ENCODE assay signal across 9 mouse cellular contexts in genomic region chr11:5057541-5057855, GRCm38 (mm10). TPM values are rescaled to one million over a fixed set of nuclear protein-coding genes. Genes with fewer than 3 reads are reported as not detected.
DNase-seq lines count a peak whose midpoint lies in the region; ATAC-seq lines count a peak whose summit lies in the region.
"Had no signal": no experiment of that assay in that cellular context is flagged by ENCODE, and none has a peak within 500 bp of the region (broad histone marks: within the 10 kb centered on the region; RNA-seq: fewer than 3 reads in every experiment).

No protein-coding gene starts in this region.

- H3K27me3 ChIP-seq in kidney, embryonic 15.5 days = peaks cover 72% of the 10 kb centered on the region
- H3K27me3 ChIP-seq in embryonic facial prominence, embryonic 12.5 days = peaks cover 74% of the 10 kb centered on the region
- H3K27me3 ChIP-seq in intestine, embryonic 15.5 days (replicated peaks) = peaks cover 65% of the 10 kb centered on the region

- peaks cover 64% of the 10 kb centered on the region for H3K4me1 ChIP-seq in kidney, embryonic 15.5 days
- H3K4me1 ChIP-seq in embryonic facial prominence, embryonic 12.5 days = peaks cover 52% of the 10 kb centered on the region
- H3K4me1 ChIP-seq in intestine, embryonic 15.5 days (replicated peaks) = peaks cover 39% of the 10 kb centered on the region

- H3K36me3 ChIP-seq in kidney, embryonic 15.5 days = 0 out of 2 replicates have a peak, but pooled peaks cover 3% of the 10 kb centered on the region
- no peaks in the 10 kb centered on the region; the same call in 1 of the 2 replicates for H3K36me3 ChIP-seq in embryonic facial prominence, embryonic 12.5 days
- no peaks in the 10 kb centered on the region for H3K36me3 ChIP-seq in intestine, embryonic 15.5 days

- no peak for DNase-seq in kidney, adult 8-10 months
- DNase-seq in neural tube, embryonic 10.5 days (ENCODE audit: extremely low spot score, low spot score) = peak; percentile 33
- DNase-seq in ovary, postnatal 14 days (ENCODE audit: low spot score) = no peak
- no peak for DNase-seq in spleen, adult 12 weeks (ENCODE audit: low spot score)
- DNase-seq in cerebellum, adult 11 months = no peak
- DNase-seq: cerebellum, adult 11-12 months had no signal

- H3K4me3 ChIP-seq in kidney, embryonic 15.5 days (replicated peaks) = peak overlapping the region; percentile 56
- peak overlapping the region; percentile 46 for H3K4me3 ChIP-seq in embryonic facial prominence, embryonic 12.5 days
- H3K4me3 ChIP-seq in intestine, embryonic 15.5 days (replicated peaks) = peak overlapping the region; percentile 50

- peak overlapping the region; percentile 58; the same call in 1 of the 2 replicates for H3K9ac ChIP-seq in kidney, embryonic 15.5 days
- H3K9ac ChIP-seq in embryonic facial prominence, embryonic 12.5 days = peak overlapping the region; percentile 53; the same call in 1 of the 2 replicates
- H3K9ac ChIP-seq in intestine, embryonic 15.5 days = peak overlapping the region; percentile 54; the same call in 1 of the 2 replicates

- H3K27ac ChIP-seq in kidney, embryonic 15.5 days = no peak overlapping the region
- H3K27ac ChIP-seq in embryonic facial prominence, embryonic 12.5 days = no peak overlapping the region
- no peak overlapping the region for H3K27ac ChIP-seq in intestine, embryonic 15.5 days

- no peak for ATAC-seq in kidney, embryonic 15.5 days (replicated peaks; ENCODE audit: low FRiP score)
- no peak for ATAC-seq in embryonic facial prominence, embryonic 12.5 days (ENCODE audit: insufficient number of reproducible peaks, insufficient read depth, low FRiP score, low TSS enrichment)
- ATAC-seq in intestine, embryonic 15.5 days = no peak

- 19% methylated on average over 8 of the region's 8 CpGs for WGBS in kidney, embryonic 15.5 days
- 16% methylated on average over 8 of the region's 8 CpGs for WGBS in embryonic facial prominence, embryonic 12.5 days
- WGBS in intestine, embryonic 15.5 days = 24% methylated on average over 8 of the region's 8 CpGs

- H3K9me3 ChIP-seq in kidney, embryonic 15.5 days (replicated peaks) = no peaks in the 10 kb centered on the region
- H3K9me3 ChIP-seq in embryonic facial prominence, embryonic 12.5 days = no peaks in the 10 kb centered on the region
- no peaks in the 10 kb centered on the region for H3K9me3 ChIP-seq in intestine, embryonic 15.5 days

- peak overlapping the region; percentile 98 for H3K4me2 ChIP-seq in kidney, embryonic 15.5 days
- peak overlapping the region; percentile 88 for H3K4me2 ChIP-seq in embryonic facial prominence, embryonic 12.5 days (replicated peaks)
- peak overlapping the region; percentile 99 for H3K4me2 ChIP-seq in intestine, embryonic 15.5 days (replicated peaks)

RNA-seq across cellular contexts. Expression of gene Rasl10a, which starts 0.4 kb away (rescaled TPM):
- 2.8 and 4.2 TPM in 2 replicates for polyA plus RNA-seq in kidney, embryonic 15.5 days (2015; fragmentation: Nextera tagmentation; extraction: Ambion mirVana)
- 1.1 TPM in 2 replicates for polyA plus RNA-seq in embryonic facial prominence, embryonic 12.5 days (2016; fragmentation: Nextera tagmentation; extraction: Ambion mirVana)
- 0.68 and 0.90 TPM in 2 replicates for polyA plus RNA-seq in intestine, embryonic 15.5 days (2015; fragmentation: Nextera tagmentation; extraction: Ambion mirVana)

RNA-seq across cellular contexts. Expression of gene Gas2l1, which starts 7.6 kb away (rescaled TPM):
- polyA plus RNA-seq in kidney, embryonic 15.5 days (2015; fragmentation: Nextera tagmentation; extraction: Ambion mirVana) = 33.1 and 34.6 TPM in 2 replicates
- 44.3 and 47.6 TPM in 2 replicates for polyA plus RNA-seq in embryonic facial prominence, embryonic 12.5 days (2016; fragmentation: Nextera tagmentation; extraction: Ambion mirVana)
- 28.2 and 28.5 TPM in 2 replicates for polyA plus RNA-seq in intestine, embryonic 15.5 days (2015; fragmentation: Nextera tagmentation; extraction: Ambion mirVana)

RNA-seq across cellular contexts. Expression of gene Rhbdd3, which starts 41.2 kb away (rescaled TPM):
- polyA plus RNA-seq in kidney, embryonic 15.5 days (2015; fragmentation: Nextera tagmentation; extraction: Ambion mirVana) = 26.4 and 31.9 TPM in 2 replicates
- polyA plus RNA-seq in embryonic facial prominence, embryonic 12.5 days (2016; fragmentation: Nextera tagmentation; extraction: Ambion mirVana) = 26.4 and 27.9 TPM in 2 replicates
- 27.5 and 30.0 TPM in 2 replicates for polyA plus RNA-seq in intestine, embryonic 15.5 days (2015; fragmentation: Nextera tagmentation; extraction: Ambion mirVana)

RNA-seq across cellular contexts. Expression of gene Ewsr1, which starts 41.6 kb away (rescaled TPM):
- polyA plus RNA-seq in kidney, embryonic 15.5 days (2015; fragmentation: Nextera tagmentation; extraction: Ambion mirVana) = 788 and 840 TPM in 2 replicates
- 949 and 978 TPM in 2 replicates for polyA plus RNA-seq in embryonic facial prominence, embryonic 12.5 days (2016; fragmentation: Nextera tagmentation; extraction: Ambion mirVana)
- 571 and 594 TPM in 2 replicates for polyA plus RNA-seq in intestine, embryonic 15.5 days (2015; fragmentation: Nextera tagmentation; extraction: Ambion mirVana)
